Mouse (Mus musculus): ENCODE results near the gene Tmem121. TPM values are rescaled to one million over a fixed set of nuclear protein-coding genes. Genes with fewer than 3 reads are reported as not detected.
A peak's percentile ranks its signal among the peaks of the same experiment; 100 is the strongest.
"Not testable (repeated sequence)": the region's sequence is repeated elsewhere in the genome, so short reads cannot be mapped to it uniquely, and the experiment has no call there.

The Tmem121 gene
- polyA plus RNA-seq, 1 experiment from 2014 or later: 22.9 TPM

GRCm38 (mm10) chr12:113217306-113218242 is 31.8 kb downstream of the Tmem121 start:
- Histone ChIP-seq H3K27ac (no peak overlapping the region), H3K36me3 (no peaks in the 10 kb centered on the region), H3K4me1 (no peaks in the 10 kb centered on the region), H3K9ac (no peak overlapping the region), H3K4me2 (replicated peaks) (no peak overlapping the region), H3K9me3 (replicated peaks) (no peaks in the 10 kb centered on the region), H3K4me3 (no peak overlapping the region), H3K27me3 (no peaks in the 10 kb centered on the region)
- ATAC-seq (ENCODE audit: low FRiP score): peak; percentile 16
- 28% methylated on average over 11 of the region's 11 CpGs for WGBS

GRCm38 (mm10) chr12:113219867-113220266 is 34.1 kb downstream of the Tmem121 start:
- Histone ChIP-seq H3K9ac (no peak overlapping the region), H3K9me3 (replicated peaks) (no peaks in the 10 kb centered on the region), H3K4me2 (replicated peaks) (no peak overlapping the region), H3K27ac (no peak overlapping the region), H3K36me3 (no peaks in the 10 kb centered on the region), H3K4me1 (no peaks in the 10 kb centered on the region), H3K4me3 (no peak overlapping the region), H3K27me3 (no peaks in the 10 kb centered on the region)
- ATAC-seq (ENCODE audit: low FRiP score): no peak
- 57% methylated on average over 4 of the region's 4 CpGs for WGBS

- H3K4me1 ChIP-seq: no peaks in the 10 kb centered on the region
- 0 out of 2 replicates have a peak, but pooled peaks have one; percentile 24 for ATAC-seq (ENCODE audit: low FRiP score)
- WGBS: 50% methylated on average over 4 of the region's 4 CpGs
Measured at GRCm38 (mm10) chr12:113220447-113220846, 34.7 kb downstream of the Tmem121 start.

GRCm38 (mm10) chr12:113221289-113221688 is 35.6 kb downstream of the Tmem121 start:
- 0 out of 2 replicates have a peak, but pooled peaks have one; percentile 18 for ATAC-seq (ENCODE audit: low FRiP score)

More at GRCm38 (mm10) chr12:113220447-113220846, 34.7 kb downstream of the Tmem121 start:
- no peaks in the 10 kb centered on the region for H3K36me3 ChIP-seq
- no peak overlapping the region for H3K4me3 ChIP-seq
- H3K27me3 ChIP-seq: no peaks in the 10 kb centered on the region
- H3K27ac ChIP-seq: no peak overlapping the region
- no peak overlapping the region for H3K9ac ChIP-seq
- no peak overlapping the region for H3K4me2 ChIP-seq (replicated peaks)
- H3K9me3 ChIP-seq (replicated peaks): no peaks in the 10 kb centered on the region

GRCm38 (mm10) chr12:113222121-113222636 is 36.4 kb downstream of the Tmem121 start:
- Histone ChIP-seq H3K27me3 (no peaks in the 10 kb centered on the region), H3K4me1 (no peaks in the 10 kb centered on the region), H3K4me3 (no peak overlapping the region), H3K4me2 (replicated peaks) (no peak overlapping the region), H3K9me3 (replicated peaks) (no peaks in the 10 kb centered on the region), H3K27ac (no peak overlapping the region), H3K36me3 (no peaks in the 10 kb centered on the region), H3K9ac (no peak overlapping the region)
- ATAC-seq (ENCODE audit: low FRiP score): peak; percentile 62
- WGBS: 13% methylated on average over 8 of the region's 8 CpGs

More at GRCm38 (mm10) chr12:113221289-113221688, 35.6 kb downstream of the Tmem121 start:
- no peaks in the 10 kb centered on the region for H3K27me3 ChIP-seq
- H3K27ac ChIP-seq: no peak overlapping the region
- no peak overlapping the region for H3K9ac ChIP-seq
- H3K36me3 ChIP-seq: no peaks in the 10 kb centered on the region
- no peaks in the 10 kb centered on the region for H3K9me3 ChIP-seq (replicated peaks)
- WGBS: 79% methylated on average over 9 of the region's 9 CpGs
- H3K4me1 ChIP-seq: no peaks in the 10 kb centered on the region
- H3K4me3 ChIP-seq: no peak overlapping the region
- H3K4me2 ChIP-seq (replicated peaks): no peak overlapping the region

- no peak overlapping the region for H3K27ac ChIP-seq
- H3K9me3 ChIP-seq (replicated peaks): no peaks in the 10 kb centered on the region
- no peak overlapping the region for H3K4me3 ChIP-seq
- H3K4me2 ChIP-seq (replicated peaks): no peak overlapping the region
- peak; percentile 34 for ATAC-seq (ENCODE audit: low FRiP score)
- WGBS: 44% methylated on average over 6 of the region's 6 CpGs
- H3K36me3 ChIP-seq: no peaks in the 10 kb centered on the region
- no peak overlapping the region for H3K9ac ChIP-seq
- no peaks in the 10 kb centered on the region for H3K27me3 ChIP-seq
- no peaks in the 10 kb centered on the region for H3K4me1 ChIP-seq
Measured at GRCm38 (mm10) chr12:113222748-113223147, 37.0 kb downstream of the Tmem121 start.

GRCm38 (mm10) chr12:113224206-113224605 is 38.5 kb downstream of the Tmem121 start:
- WGBS: 81% methylated on average over 5 of the region's 5 CpGs
- Histone ChIP-seq H3K4me1 (no peaks in the 10 kb centered on the region), H3K9me3 (replicated peaks) (no peaks in the 10 kb centered on the region), H3K36me3 (no peaks in the 10 kb centered on the region), H3K9ac (no peak overlapping the region), H3K27me3 (no peaks in the 10 kb centered on the region), H3K4me2 (replicated peaks) (no peak overlapping the region), H3K27ac (no peak overlapping the region), H3K4me3 (no peak overlapping the region)
- ATAC-seq (ENCODE audit: low FRiP score): no peak

GRCm38 (mm10) chr12:113224687-113225091 is 39.0 kb downstream of the Tmem121 start:
- H3K27ac ChIP-seq: no peak overlapping the region
- no peaks in the 10 kb centered on the region for H3K9me3 ChIP-seq (replicated peaks)
- no peaks in the 10 kb centered on the region for H3K4me1 ChIP-seq
- WGBS: 95% methylated on average over 6 of the region's 6 CpGs
- H3K4me3 ChIP-seq: no peak overlapping the region
- no peaks in the 10 kb centered on the region for H3K27me3 ChIP-seq
- H3K4me2 ChIP-seq (replicated peaks): no peak overlapping the region
- ATAC-seq (ENCODE audit: low FRiP score): no peak
- H3K9ac ChIP-seq: no peak overlapping the region
- H3K36me3 ChIP-seq: no peaks in the 10 kb centered on the region

- H3K4me2 ChIP-seq (replicated peaks): no peak overlapping the region
- H3K9ac ChIP-seq: no peak overlapping the region
- no peak overlapping the region for H3K4me3 ChIP-seq
- H3K4me1 ChIP-seq: no peaks in the 10 kb centered on the region
- no peaks in the 10 kb centered on the region for H3K36me3 ChIP-seq
- no peak overlapping the region for H3K27ac ChIP-seq
- H3K27me3 ChIP-seq: no peaks in the 10 kb centered on the region
- 78% methylated on average over 6 of the region's 6 CpGs for WGBS
- ATAC-seq (ENCODE audit: low FRiP score): no peak
- H3K9me3 ChIP-seq (replicated peaks): no peaks in the 10 kb centered on the region
Measured at GRCm38 (mm10) chr12:113227970-113228593, 42.4 kb downstream of the Tmem121 start.

- H3K36me3 ChIP-seq: no peaks in the 10 kb centered on the region
- no peaks in the 10 kb centered on the region for H3K27me3 ChIP-seq
- H3K9ac ChIP-seq: no peak overlapping the region
- no peak overlapping the region for H3K4me3 ChIP-seq
- no peak for ATAC-seq (ENCODE audit: low FRiP score)
- H3K27ac ChIP-seq: no peak overlapping the region
- no peaks in the 10 kb centered on the region for H3K4me1 ChIP-seq
- WGBS: 89% methylated on average over 4 of the region's 4 CpGs
- H3K9me3 ChIP-seq (replicated peaks): no peaks in the 10 kb centered on the region
- H3K4me2 ChIP-seq (replicated peaks): no peak overlapping the region
Measured at GRCm38 (mm10) chr12:113230741-113231140, 45.0 kb downstream of the Tmem121 start.

GRCm38 (mm10) chr12:113231551-113232263 is 46.0 kb downstream of the Tmem121 start:
- not testable (repeated sequence) for H3K4me1 ChIP-seq; ATAC-seq (ENCODE audit: low FRiP score); H3K27ac ChIP-seq; H3K4me3 ChIP-seq; H3K36me3 ChIP-seq; H3K4me2 ChIP-seq (replicated peaks); H3K9me3 ChIP-seq (replicated peaks); H3K27me3 ChIP-seq; H3K9ac ChIP-seq
- 87% methylated on average over 6 of the region's 6 CpGs for WGBS

- H3K4me2 ChIP-seq (replicated peaks); H3K9ac ChIP-seq; ATAC-seq (ENCODE audit: low FRiP score); H3K4me3 ChIP-seq; H3K4me1 ChIP-seq; H3K27me3 ChIP-seq; H3K36me3 ChIP-seq; H3K9me3 ChIP-seq (replicated peaks); H3K27ac ChIP-seq: not testable (repeated sequence)
- 69% methylated on average over 1 of the region's 1 CpGs for WGBS
Measured at GRCm38 (mm10) chr12:113232264-113232750, 46.6 kb downstream of the Tmem121 start.
